Mouse (Mus musculus) natural killer cell, adult 2 months (primary cell): ENCODE results near the gene Utrn.

Experiments used
- DNase-seq, 2 experiments: peaks; one replicate each; pipeline ENCODE4 v3.0.0; 2022; ENCODE audit warnings: low spot score in 2 of 2

Utrn gene

DNA sequence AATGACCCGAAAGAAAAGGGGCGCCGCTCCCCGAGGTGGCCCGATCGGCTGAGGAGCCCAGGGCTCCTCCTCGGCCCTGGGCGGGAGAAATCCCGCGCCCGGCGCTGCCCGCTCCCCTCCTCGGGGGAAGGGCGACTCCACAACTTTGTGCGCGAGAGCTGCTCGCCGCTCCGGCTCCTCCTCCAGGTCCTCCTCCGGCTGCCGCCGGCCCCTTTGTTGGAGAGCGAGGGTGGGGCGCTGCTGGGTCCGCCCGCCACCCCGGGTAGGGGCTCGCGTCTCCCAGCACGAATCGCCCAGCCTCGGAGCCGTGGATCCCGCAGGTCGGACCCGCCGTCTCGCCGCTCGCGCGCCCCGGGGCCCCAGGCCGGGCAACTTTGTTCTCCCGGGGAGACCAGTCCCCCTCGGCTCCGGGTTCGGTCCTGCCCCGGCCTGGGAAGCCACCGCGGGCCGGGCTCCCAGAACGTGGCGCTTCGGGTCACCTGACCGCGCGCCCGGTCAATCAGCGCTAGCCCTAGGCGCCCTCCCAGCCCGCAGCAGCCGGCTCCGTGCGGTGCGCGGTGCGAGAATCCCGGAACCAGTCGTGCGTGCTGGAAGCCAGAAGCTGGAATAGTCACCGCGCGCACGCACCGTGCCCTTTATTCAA lies at the start of gene Utrn:
Gene Utrn, minus strand, starts transcription at position 337 of the 643 bp plus-strand sequence.
- peak; percentile 33 to 35 for DNase-seq

DNA sequence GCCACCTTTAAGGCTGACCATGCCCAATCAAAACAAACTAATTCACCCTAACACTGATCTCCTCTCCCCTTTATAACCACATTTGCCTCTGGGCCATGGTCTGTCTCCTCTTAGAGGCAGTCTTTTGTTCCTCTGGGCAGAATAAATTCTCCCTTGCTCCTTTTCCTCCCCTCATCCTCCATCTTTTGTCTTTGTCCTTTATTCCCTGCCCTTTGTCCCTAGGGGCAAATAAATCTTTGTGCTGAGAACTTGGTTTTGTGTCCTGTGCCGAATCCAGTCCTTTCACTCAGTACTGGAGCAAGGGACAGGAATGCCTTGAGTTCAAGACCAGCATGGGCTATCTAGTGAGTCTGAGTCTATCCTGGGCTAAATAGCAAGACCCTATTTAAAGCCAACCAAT lies 48.5 kb upstream of the Utrn start:
- no peak for DNase-seq

DNA sequence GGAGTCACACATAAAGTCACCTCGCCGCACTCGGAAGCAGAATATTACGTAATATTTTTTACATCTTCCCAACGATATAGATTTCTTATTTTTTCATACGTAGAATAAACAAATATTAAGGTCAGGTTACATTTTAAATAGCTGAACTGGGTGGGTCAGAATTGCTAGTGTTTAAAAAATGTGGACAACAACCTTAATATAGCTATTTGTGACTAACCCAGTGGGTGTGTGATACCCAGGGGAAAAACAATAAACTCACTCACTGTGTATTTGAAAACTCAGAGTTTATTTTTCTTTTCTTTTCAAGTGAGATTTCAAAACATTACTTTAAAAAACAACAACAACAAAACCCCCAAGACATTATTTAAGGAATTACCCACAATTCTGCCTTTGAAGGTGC lies 47.2 kb upstream of the Utrn start:
- DNase-seq: no peak

DNA sequence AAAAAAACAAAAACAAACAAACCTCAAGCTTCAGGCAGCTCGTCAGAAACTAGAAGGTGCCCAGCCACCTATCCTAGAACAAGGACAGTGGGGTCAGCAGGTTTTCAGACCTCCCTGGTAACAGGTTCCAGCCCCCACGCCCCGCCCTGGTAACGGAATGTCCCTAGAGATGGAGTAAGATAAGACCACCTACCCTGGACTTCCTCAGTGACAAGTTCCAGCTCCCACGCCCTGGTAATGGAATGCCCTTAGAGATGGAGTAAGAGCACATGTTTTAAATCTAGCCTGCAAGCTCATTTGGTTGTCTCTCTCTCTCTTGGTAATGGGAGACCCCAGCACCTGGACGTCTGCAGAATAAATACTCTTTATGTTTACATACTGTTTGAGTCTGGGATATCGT lies 46.7 kb upstream of the Utrn start:
- no peak for DNase-seq

DNA sequence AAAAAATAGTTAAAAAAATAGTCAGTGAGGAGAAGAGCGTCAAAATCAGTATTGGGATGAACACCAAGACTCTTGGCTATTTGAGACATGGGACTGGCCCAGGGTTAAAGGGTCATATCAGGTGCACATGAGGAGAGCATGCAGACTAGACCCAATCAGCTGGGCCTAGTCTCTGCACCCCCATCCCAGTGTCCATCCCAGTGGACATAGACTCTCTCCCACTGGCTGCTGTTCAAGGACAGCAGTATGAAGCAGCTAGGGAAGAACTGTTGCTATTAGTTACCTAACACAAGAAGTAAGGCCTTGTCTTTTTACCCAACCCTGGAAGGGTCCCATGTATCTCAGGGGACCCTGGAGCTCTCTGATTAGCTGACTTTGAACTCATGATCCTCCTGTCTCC lies 45.0 kb upstream of the Utrn start:
- DNase-seq: no peak

DNA sequence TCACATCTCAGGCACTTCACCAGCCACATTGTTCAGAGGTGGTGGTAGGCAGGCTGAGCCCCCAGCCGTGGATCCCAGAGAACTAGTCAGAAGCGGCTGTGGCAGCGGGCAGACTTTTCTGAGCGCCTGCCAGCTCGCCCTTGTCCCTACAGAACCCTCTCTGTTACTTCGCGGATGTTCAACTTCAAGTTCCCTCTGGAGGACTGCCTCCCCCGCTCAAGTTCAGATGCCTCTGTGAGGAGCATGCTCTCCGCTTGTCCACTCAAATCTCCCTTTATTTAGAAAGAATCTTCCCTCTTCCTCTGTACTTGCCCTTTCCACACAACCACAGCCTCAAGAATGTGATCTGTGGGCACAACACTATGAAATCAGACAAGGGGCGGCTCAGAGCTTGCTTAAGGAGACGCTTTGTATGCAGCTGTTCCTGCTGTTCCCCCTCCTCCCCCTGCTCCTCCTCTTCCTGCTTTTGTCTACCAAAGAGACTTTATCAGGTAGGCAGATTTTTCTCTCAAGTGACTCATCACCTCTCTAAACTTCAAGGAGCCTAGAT lies 42.9 kb upstream of the Utrn start:
- DNase-seq: no peak

DNA sequence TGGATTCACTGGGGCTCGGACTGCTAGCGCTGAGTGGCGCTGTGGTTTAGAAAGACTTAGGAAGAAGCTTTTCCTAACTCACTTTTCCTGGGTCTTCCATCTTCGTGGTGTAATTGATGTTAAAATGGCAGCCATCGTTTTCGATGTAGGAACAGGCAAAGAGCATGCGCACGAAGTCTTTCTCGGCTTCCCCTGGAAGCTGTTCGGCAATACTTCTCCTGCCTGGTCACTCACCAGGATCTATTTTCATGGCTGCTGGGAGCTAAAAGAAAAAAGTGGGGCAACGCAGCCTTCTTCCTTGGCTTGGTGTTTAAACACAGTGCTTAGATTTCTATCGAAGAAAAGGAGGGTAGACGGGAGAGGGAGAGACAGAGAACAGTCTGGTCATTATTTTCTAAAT lies 42.3 kb upstream of the Utrn start:
- DNase-seq: no peak

DNA sequence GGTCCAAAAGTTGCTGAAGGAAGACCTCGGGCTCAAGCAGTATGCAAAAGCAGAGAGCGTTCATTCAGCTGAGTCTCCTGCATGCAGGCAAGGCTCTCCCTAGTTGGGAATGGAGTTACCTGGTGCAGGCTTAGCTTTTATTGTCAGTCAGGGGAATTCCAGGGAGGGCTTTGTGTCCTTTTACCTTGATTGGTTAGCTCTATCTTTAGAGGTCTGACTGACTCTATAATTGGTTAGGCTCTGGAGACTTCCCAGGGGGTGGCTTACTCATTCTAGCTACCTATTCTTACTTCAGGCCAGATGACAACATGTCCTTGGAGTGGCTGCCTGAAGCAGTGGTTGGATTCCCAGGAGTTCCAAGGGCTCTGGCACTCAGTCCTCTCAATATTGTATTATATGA lies 40.7 kb upstream of the Utrn start:
- no peak for DNase-seq

DNA sequence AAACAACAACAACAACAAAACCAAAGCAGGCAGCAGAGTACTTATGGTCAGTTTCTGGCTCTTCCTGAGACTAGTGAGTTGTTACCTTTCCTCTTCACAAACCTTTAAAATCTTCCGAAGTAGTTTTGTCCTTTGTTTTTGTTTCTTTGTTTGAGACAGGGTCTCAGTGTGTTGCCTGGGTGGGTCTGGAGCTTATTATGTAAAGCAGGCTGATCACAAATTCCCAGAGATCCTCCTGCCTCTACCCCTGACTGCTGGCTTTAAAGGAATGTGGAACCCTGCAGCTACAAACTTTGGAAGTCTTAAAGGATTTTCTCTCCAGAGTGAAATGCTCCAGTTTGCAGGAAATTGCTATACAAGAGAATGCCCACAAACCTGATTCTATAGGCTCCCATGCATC lies 40.0 kb upstream of the Utrn start:
- no peak for DNase-seq

DNA sequence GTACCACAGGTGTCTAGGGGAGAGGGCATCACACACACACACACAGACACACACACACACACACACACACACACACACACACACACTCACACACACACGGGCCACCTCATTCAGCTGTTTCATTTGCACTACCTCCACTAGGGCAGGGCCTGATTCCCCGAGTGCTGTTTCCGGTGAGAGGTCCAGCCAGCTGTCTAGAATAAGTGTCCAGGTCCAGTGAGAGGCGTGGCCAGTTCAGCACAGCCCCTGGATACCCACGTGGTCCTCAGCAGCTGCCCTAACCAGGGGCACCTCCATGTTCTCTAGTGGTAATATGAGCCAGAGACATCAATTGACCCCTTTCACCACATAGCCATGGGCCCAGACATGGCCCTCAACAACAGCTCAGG lies 35.0 kb upstream of the Utrn start:
- no peak for DNase-seq

DNA sequence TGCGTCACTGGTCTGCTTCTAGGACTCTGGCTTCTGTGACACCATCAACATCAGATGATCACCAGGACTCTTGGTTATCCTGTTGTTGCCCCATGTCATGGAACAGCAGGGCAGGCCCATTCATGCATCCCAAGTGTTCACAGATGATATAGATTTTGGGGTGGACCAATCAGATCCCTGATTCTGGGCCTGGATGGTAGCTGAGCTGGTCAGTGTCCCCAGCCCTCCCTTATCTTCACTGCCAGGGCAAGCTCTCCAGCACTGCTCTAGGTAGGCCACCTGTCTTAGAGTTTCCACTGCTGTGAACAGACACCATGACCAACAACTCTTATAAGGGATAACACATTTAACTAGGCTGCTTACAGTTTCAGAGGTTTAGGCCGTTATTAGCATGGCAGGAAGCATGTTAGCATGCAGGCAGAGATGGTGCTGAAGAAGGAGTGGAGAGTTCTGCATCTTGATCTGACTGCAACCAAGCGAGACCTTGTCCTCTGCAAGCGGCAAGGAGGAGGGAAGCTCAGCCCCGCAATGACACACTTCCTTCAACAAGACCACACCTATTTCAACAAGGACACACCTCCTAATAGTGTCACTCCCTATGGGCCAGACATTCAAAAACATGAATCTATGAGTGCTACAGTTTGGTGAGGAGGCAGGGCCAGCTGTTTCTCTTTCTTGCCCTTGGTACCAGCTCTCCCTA lies 34.4 kb upstream of the Utrn start:
- DNase-seq: peak in 1 of 2 experiments; percentile 34

DNA sequence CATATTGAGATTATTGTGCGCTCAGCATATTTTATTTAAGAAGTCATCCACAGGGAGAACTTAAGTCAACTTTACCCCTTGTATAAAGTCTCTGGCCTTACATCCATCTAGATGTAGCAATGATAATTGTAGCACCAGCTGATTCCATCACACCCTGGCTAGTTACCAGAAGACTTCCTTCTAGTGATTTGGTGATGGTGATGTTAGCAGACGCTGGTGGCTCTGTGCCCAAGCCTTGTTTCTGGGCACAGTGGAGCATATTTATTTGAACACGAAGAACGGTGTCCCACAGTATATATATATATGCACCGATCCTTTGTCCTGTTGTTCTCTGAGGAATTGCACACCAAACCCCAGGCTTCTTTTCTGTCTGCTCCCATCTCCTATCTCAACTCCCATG lies 30.7 kb upstream of the Utrn start:
- no peak for DNase-seq

DNA sequence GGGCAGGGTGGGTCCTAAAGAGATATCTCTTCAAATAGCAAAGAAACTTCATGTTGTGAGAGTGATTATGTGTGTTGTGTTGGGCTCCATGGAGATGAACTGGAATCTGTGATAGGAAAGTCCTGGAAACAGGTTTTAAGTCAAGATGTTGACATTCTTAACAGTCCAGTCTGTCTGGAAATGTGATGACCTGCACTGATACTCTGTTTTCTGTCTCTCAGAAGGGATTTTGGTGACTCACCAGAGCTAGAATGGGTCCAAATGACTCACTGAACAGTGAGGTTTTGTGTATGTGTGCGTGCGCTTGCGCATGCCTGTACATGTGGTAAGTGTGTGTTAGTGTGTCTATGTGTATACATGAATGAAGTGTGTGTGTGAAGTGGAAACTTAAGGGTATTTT lies 24.2 kb upstream of the Utrn start:
- DNase-seq: no peak

DNA sequence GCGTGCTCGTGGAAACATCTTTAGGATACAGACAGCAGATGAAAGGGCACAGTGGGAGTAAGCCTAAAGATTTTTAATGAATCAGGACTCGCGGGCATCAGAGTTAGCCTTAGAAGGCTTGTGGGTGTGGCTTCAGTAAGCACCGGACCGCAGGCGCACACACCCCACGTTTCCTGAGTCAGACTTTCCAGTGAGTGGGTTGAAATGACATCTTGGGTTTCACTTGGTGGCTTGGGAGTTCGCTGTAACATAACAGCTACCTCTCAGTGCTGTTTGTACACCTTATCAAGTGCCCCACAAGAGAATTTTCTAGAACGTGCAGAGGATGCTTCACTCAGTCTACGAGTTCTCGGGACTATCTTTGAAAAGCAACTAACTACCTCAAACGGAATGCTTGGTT lies 19.2 kb upstream of the Utrn start:
- peak; percentile 31 to 41 for DNase-seq

DNA sequence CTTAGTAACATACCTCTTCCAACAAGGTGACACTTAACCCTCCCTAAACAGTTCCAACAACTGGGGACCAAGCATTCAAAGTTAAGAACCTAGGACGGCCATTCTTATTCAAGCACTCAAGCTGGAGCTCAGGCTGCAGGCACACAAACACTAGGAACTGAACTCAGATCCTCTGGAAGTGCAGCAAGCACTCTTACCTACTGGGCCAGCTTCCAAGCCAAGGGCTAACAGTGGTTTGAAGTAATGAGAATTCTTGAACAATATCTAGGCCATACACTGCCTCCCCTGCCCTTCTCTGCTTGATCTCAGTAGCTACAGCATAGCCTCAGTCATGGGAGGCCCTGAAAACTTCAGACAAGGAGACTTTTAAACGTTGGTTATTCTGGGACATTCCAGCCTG lies 18.6 kb upstream of the Utrn start:
- no peak for DNase-seq

DNA sequence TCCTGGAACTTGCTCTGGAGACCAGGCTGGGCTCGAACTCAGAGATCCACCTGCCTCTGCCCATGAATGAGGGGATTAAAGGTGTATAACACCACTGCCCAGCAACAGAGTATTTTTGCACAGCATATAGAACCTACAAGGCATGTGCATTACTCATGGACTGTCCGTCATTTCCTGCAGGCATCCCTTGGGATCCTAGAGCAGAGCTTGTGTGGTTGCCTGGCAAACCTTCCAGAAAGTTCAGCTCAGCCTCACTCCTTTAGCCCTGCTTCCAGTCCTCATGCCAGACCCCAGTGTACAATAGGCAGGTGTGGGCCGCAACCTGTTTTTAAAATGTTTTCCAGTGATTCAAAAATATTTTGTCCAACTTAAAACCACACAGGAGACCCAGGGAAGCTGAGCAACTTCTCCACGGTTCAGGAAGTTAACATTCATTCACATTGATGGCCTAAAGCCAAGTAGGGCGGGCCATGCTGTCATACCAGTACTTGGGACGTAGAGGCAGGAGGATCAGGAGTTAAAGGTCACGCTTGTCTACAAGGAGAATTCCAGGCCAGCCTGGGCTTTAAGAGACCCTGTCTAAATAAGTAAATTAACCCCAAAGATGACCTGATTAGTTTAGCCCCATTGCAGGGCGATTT lies 15.3 kb upstream of the Utrn start:
- DNase-seq: no peak

DNA sequence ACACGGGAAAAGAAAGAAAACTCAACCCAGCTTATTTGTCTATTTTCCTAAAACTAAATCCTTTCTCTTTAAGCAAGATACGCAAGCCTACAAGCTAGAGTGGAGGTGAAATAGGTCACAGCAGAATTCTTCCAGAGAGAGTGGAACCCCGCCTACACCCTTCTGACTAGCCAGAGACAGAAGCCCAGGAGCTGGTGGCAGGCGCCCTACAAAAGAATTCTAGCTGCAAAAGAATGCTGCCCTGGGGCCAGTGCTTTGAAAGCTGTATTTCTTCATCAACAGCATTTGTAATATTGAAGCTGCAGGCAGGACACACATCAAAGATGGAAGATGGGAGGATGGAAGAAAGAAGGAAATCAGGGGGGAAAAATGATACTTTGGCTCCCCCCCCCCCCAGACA lies 12.7 kb upstream of the Utrn start:
- DNase-seq: no peak

DNA sequence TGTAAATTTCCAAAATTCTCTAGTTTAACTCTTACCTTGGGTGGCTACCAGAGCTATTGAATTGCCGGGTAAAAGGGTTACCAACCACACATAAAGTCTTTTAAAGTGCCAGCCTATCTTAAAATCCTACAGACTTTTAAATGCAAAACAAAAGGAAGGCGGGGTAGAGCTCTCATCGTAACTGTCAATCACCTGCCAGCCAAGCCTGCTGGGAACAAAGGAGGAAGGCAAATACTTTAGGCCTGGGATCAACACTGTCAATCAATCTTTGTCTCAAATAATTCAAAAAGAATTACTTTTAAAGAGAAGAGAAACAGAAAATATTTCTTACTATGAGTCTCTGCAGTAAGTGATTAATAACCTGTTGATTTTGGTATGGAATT lies 10.1 kb upstream of the Utrn start:
- no peak for DNase-seq

DNA sequence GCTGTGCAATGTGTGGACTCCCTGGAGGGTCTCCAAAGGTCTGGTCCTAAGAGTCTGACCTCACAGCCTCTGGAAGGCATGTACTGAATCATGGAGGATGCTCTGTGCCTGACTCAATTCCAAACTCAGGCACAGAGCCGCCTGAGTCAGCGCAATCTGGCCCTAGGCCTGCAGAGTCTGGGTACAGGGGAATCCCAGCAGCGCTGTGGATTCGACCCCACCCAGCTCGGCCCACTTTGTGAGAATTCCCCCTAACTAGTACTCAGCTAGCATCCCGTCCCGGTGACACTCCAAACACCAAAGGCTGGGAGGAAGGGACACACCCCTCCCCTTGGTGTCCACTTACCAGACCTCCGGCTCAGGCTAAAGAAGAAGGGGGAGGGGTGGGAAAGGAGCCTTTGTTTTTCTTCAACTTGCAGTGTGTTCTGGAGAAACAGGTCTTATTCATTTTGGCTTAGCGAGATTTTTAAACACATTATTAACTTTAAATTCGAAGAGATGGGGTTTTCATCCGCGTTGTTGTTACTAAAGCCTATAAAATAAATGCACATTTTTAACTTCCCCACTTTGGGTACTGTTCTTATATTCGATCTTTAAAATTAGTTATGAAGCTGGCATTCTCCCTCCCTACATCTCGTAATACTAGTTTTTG lies 9.6 kb upstream of the Utrn start:
- no peak for DNase-seq

DNA sequence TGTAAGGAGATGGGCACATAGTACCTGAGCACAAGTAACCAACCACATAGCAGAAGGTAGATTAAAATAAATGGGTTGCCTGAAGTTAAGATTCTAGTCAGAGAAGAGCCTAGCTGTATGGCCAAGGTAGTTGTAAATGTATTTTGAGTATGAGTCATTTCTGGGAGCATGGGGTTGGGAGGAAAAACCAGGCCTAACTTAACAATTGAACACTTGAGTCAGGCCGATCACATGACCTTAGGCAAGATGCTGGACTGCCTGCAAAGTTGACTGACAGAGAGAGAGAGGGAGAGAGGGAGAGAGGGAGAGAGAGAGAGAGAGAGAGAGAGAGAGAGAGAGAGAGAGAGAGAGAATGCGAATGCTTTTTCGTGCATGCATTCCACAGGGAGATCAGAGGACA lies 7.3 kb upstream of the Utrn start:
- no peak for DNase-seq

DNA sequence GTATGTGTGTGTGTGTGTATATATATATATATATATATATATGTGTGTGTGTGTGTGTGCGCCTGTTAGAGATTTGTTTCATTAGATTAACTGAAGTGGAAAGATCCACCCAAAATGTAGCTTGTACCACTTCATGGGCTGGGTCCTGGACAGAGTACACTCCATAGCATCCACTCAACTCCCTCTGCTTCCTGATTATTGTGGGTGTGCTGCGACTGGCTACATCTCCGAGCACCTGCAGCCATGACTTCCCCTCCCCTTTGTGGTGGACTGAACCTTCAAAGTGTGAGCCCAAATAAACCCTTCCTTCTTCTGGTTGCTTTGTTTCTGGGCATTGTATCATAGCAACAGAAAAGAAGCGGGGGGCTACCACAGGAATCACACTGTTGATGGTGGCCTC lies 6.2 kb upstream of the Utrn start:
- DNase-seq: no peak

DNA sequence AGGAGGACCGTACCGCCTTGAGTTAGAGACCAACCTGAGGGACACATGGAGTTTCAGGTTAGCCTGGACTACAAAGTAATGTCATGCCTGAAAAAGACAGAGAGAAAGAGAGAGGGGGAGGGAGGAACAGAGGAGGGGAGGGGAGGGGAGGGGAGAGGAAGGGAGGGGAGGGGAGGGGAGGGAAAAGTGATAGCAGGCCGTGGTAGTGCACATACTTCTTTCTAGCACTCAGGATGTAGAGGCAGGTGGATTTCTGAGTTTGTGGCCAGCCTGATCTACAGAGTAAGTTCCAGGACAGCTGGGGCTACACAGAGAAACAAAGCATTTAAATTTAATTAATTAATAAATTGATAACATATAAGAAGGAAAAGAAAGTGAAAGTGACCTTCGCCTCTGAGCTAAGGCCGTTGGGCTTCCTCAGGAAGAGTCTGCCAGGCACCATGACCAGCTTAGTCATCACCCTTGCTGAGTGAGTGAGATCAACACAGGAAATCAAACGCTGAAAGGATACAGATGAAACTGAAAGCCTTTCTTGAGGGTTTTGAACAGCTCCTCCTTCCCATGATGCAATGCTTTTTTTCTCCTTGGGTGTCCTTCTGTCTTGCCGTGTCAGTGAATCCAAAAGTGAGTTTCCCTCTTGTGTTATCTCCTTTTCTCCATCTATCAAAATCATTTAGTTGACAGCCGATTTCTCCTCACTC lies 5.6 kb upstream of the Utrn start:
- peak; percentile 61 to 69 for DNase-seq
